Mouse (Mus musculus): Measurements from ENCODE around the gene Ccdc93. TPM values are rescaled to one million over a fixed set of nuclear protein-coding genes. Genes with fewer than 3 reads are reported as not detected.
A peak's percentile ranks its signal among the peaks of the same experiment; 100 is the strongest.

Gene Ccdc93
- polyA plus RNA-seq (2015; fragmentation: Nextera tagmentation; extraction: Ambion mirVana): 10.3 and 10.4 TPM in 2 replicates

DNA sequence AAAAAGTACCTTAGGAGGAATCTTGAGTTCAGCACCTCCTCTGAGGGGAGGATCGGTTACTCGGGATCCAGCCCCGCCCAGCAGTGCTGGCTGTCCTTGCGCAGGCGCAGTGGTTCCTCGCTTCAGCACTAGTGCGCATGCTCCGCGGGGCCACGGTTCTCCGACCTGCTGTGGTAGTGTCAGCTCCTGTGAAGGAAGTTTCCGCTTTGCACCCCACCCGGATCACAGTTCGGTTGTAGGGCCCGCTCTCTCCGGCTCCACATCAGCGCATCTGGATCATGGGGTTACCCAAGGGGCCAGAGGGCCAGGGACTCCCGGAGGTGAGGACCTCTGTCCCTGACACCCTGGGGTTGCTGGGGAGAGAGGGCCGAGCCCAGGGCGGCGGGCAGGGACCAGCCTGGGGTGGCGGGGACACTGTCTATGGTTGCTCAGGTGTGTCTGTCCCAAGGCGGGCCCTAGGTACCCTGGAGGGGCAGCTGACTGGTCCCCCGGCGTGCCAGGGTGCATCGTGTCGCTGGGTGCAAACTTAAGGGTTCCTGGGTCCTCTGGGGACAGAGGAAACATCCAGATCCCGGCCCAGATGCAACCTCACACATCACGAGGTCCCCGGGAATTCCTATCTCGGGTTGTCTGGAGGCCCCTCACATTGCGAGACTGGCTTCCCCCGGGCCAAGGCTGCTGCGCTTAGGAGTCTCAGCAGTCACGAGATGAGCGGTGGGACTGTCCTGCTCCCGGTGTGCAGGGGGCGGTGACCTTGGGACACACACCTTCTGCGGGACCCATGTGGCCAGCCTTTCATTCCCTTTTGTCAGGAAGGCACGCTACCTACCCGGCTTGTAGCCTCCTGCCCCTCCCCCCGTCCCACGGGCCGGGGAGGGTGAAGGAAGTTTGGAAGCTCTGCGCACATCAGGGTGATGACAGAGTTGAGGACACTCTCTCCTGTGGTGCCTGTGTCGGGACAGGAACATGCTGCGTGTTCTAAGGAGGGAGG, at the start of gene Ccdc93:
Gene Ccdc93 (plus strand): TSS at position 112 of the 991 bp plus-strand sequence.
- H3K9me3 ChIP-seq (ENCODE audit: low read length): no peaks in the 10 kb centered on the region
- H3K27me3 ChIP-seq (ENCODE audit: insufficient read depth, low read length): no peaks in the 10 kb centered on the region
- H3K4me1 ChIP-seq (ENCODE audit: insufficient read depth, low read length): peaks cover 8% of the 10 kb centered on the region; the same call in 1 of the 2 replicates
- WGBS: under 1% methylated on average over 47 of the region's 47 CpGs
- peak within 1 kb of the TSS; percentile 93 for H3K4me3 ChIP-seq (ENCODE audit: low read length)
- peak within 1 kb of the TSS; percentile 99 for H3K4me2 ChIP-seq (replicated peaks; ENCODE audit: low read depth, low read length)
- ATAC-seq (ENCODE audit: low FRiP score, low TSS enrichment): peak; percentile 96
- H3K36me3 ChIP-seq (ENCODE audit: insufficient read depth, low read length): peaks cover 6% of the 10 kb centered on the region; the same call in 1 of the 2 replicates
- H3K27ac ChIP-seq (ENCODE audit: low read length): no peak within 1 kb of the TSS
- H3K9ac ChIP-seq (replicated peaks; ENCODE audit: low read length): peak within 1 kb of the TSS; percentile 92

DNA sequence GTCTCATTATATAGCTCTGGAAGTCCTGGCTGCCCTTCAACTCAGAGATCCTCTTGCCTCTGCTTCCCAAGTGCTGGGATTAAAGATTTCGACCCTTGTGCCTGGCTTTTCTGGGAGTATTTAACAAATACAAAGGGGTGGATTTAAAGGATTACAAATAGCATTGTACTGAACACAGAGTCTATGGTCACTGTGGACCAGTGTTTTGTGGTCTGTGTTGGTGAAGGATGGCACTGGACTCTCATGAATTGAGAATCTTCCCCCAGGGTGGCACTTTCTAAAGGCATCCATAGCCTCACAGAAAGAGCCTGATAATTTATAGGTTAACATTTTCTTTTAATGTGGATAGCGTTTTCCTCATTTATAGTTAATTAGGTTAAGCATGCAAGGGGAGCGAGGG, 49.3 kb upstream of the Ccdc93 start:
- Histone ChIP-seq H3K9me3 (ENCODE audit: low read length) (0 out of 2 replicates have a peak, but pooled peaks cover 3% of the 10 kb centered on the region), H3K4me2 (replicated peaks; ENCODE audit: low read depth, low read length) (no peak overlapping the region), H3K27ac (ENCODE audit: low read length) (no peak overlapping the region), H3K4me1 (ENCODE audit: insufficient read depth, low read length) (no peaks in the 10 kb centered on the region), H3K9ac (replicated peaks; ENCODE audit: low read length) (no peak overlapping the region), H3K27me3 (ENCODE audit: insufficient read depth, low read length) (no peaks in the 10 kb centered on the region), H3K4me3 (ENCODE audit: low read length) (no peak overlapping the region), H3K36me3 (ENCODE audit: insufficient read depth, low read length) (no peaks in the 10 kb centered on the region)
- ATAC-seq (ENCODE audit: low FRiP score, low TSS enrichment): no peak
- WGBS: 79% methylated on average over 3 of the region's 3 CpGs

DNA sequence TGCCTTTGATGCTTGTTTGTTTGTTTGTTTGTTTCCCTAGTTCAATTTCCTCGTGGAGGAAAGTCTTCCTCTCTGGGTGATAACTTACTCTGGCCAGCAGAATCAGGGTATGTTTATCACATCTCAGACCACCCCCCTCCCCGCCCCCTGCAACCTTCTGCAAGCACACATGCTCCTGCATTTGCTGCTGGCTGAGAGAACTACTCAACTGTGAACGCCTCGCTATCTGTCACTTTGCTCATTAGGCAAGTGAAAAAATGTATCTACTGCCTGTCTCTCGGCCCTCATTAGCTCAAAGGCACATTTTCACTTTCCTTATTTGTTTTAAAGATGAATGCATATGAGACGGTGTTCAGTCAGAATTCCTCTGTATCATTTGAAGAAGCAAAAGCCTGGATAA, 42.5 kb upstream of the Ccdc93 start:
- Histone ChIP-seq H3K27ac (ENCODE audit: low read length) (no peak overlapping the region), H3K9ac (replicated peaks; ENCODE audit: low read length) (no peak overlapping the region), H3K4me2 (replicated peaks; ENCODE audit: low read depth, low read length) (peak overlapping the region; percentile 0; the same call in 1 of the 2 replicates), H3K9me3 (ENCODE audit: low read length) (no peaks in the 10 kb centered on the region), H3K4me3 (ENCODE audit: low read length) (no peak overlapping the region), H3K27me3 (ENCODE audit: insufficient read depth, low read length) (no peaks in the 10 kb centered on the region), H3K4me1 (ENCODE audit: insufficient read depth, low read length) (no peaks in the 10 kb centered on the region), H3K36me3 (ENCODE audit: insufficient read depth, low read length) (no peaks in the 10 kb centered on the region)
- ATAC-seq (ENCODE audit: low FRiP score, low TSS enrichment): no peak
- 30% methylated on average over 6 of the region's 6 CpGs for WGBS

- peak; percentile 57; the same call in 1 of the 2 replicates for ATAC-seq (ENCODE audit: low FRiP score, low TSS enrichment)
- WGBS: 29% methylated on average over 7 of the region's 7 CpGs
- H3K9ac ChIP-seq (replicated peaks; ENCODE audit: low read length): no peak overlapping the region
- no peaks in the 10 kb centered on the region for H3K36me3 ChIP-seq (ENCODE audit: insufficient read depth, low read length)
- no peaks in the 10 kb centered on the region for H3K27me3 ChIP-seq (ENCODE audit: insufficient read depth, low read length)
- no peaks in the 10 kb centered on the region for H3K9me3 ChIP-seq (ENCODE audit: low read length)
- H3K4me1 ChIP-seq (ENCODE audit: insufficient read depth, low read length): no peaks in the 10 kb centered on the region
- H3K4me2 ChIP-seq (replicated peaks; ENCODE audit: low read depth, low read length): peak overlapping the region; percentile 0; the same call in 1 of the 2 replicates
- H3K4me3 ChIP-seq (ENCODE audit: low read length): no peak overlapping the region
- H3K27ac ChIP-seq (ENCODE audit: low read length): no peak overlapping the region
These were observed 42.1 kb upstream of the Ccdc93 start for GRCm38 (mm10) chr1:121388732-121389131.

DNA sequence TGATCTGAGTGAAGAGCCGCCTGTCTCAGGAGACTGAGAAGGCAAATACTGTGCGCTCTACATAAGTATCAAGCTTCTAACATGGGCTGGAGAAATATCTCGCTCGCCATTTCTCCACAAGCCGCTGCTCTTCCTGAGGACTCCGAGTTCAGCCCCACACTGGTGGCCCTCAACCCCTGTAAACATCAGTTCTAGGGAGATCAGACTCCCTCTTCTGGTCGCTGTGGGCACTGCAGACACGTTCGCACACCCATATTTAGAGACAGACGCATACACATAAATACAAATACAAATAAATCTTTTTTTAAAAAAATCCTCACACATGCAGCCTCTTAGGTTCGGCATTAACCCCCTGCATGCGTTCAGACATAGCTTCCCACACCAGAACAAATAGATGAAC, 41.3 kb upstream of the Ccdc93 start:
- 85% methylated on average over 12 of the region's 12 CpGs for WGBS
- Histone ChIP-seq H3K4me3 (ENCODE audit: low read length) (no peak overlapping the region), H3K9me3 (ENCODE audit: low read length) (no peaks in the 10 kb centered on the region), H3K4me1 (ENCODE audit: insufficient read depth, low read length) (peaks cover 5% of the 10 kb centered on the region; the same call in 1 of the 2 replicates), H3K27ac (ENCODE audit: low read length) (no peak overlapping the region), H3K9ac (replicated peaks; ENCODE audit: low read length) (no peak overlapping the region), H3K4me2 (replicated peaks; ENCODE audit: low read depth, low read length) (no peak overlapping the region), H3K36me3 (ENCODE audit: insufficient read depth, low read length) (no peaks in the 10 kb centered on the region), H3K27me3 (ENCODE audit: insufficient read depth, low read length) (no peaks in the 10 kb centered on the region)
- ATAC-seq (ENCODE audit: low FRiP score, low TSS enrichment): no peak

- Histone ChIP-seq H3K27me3 (ENCODE audit: insufficient read depth, low read length) (no peaks in the 10 kb centered on the region), H3K9ac (replicated peaks; ENCODE audit: low read length) (no peak overlapping the region), H3K4me1 (ENCODE audit: insufficient read depth, low read length) (peaks cover 6% of the 10 kb centered on the region; the same call in 1 of the 2 replicates), H3K4me2 (replicated peaks; ENCODE audit: low read depth, low read length) (no peak overlapping the region), H3K4me3 (ENCODE audit: low read length) (no peak overlapping the region), H3K36me3 (ENCODE audit: insufficient read depth, low read length) (no peaks in the 10 kb centered on the region), H3K9me3 (ENCODE audit: low read length) (no peaks in the 10 kb centered on the region), H3K27ac (ENCODE audit: low read length) (no peak overlapping the region)
- ATAC-seq (ENCODE audit: low FRiP score, low TSS enrichment): no peak
- 92% methylated on average over 5 of the region's 5 CpGs for WGBS
These were observed 40.8 kb upstream of the Ccdc93 start for GRCm38 (mm10) chr1:121390003-121390402.

- Histone ChIP-seq H3K9me3 (ENCODE audit: low read length) (no peaks in the 10 kb centered on the region), H3K9ac (replicated peaks; ENCODE audit: low read length) (no peak overlapping the region), H3K4me3 (ENCODE audit: low read length) (no peak overlapping the region), H3K4me1 (ENCODE audit: insufficient read depth, low read length) (peaks cover 6% of the 10 kb centered on the region; the same call in 1 of the 2 replicates), H3K27me3 (ENCODE audit: insufficient read depth, low read length) (no peaks in the 10 kb centered on the region), H3K4me2 (replicated peaks; ENCODE audit: low read depth, low read length) (no peak overlapping the region), H3K27ac (ENCODE audit: low read length) (no peak overlapping the region), H3K36me3 (ENCODE audit: insufficient read depth, low read length) (no peaks in the 10 kb centered on the region)
- ATAC-seq (ENCODE audit: low FRiP score, low TSS enrichment): no peak
- WGBS: 58% methylated on average over 13 of the region's 13 CpGs
These were observed 40.4 kb upstream of the Ccdc93 start for GRCm38 (mm10) chr1:121390421-121390820.

- Histone ChIP-seq H3K4me2 (replicated peaks; ENCODE audit: low read depth, low read length) (no peak overlapping the region), H3K27ac (ENCODE audit: low read length) (no peak overlapping the region), H3K36me3 (ENCODE audit: insufficient read depth, low read length) (no peaks in the 10 kb centered on the region), H3K4me3 (ENCODE audit: low read length) (no peak overlapping the region), H3K9ac (replicated peaks; ENCODE audit: low read length) (no peak overlapping the region), H3K9me3 (ENCODE audit: low read length) (no peaks in the 10 kb centered on the region), H3K4me1 (ENCODE audit: insufficient read depth, low read length) (peaks cover 6% of the 10 kb centered on the region; the same call in 1 of the 2 replicates), H3K27me3 (ENCODE audit: insufficient read depth, low read length) (no peaks in the 10 kb centered on the region)
- ATAC-seq (ENCODE audit: low FRiP score, low TSS enrichment): no peak
- WGBS: 82% methylated on average over 8 of the region's 8 CpGs
These were observed 40.0 kb upstream of the Ccdc93 start for GRCm38 (mm10) chr1:121390855-121391254.

DNA sequence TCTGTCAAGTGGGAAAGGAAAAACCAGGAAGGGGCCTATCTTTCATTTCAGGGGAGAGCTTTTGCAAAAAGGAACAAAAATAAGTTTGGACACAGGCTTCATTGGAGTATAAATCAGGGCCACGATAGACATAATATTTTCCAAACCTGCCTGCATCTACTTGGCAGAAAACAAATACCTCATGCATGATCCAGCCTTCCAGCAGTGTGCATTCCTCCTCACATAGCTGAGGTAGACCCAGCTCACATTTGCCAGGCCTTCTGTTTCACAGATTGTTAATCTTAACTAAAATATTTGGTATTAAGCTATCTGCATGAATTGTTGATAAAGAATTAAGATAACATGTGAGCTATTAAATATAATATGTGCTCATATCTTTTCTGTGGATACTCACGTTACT, 37.7 kb upstream of the Ccdc93 start:
- ATAC-seq (ENCODE audit: low FRiP score, low TSS enrichment): no peak
- Histone ChIP-seq H3K4me1 (ENCODE audit: insufficient read depth, low read length) (peaks cover 6% of the 10 kb centered on the region; the same call in 1 of the 2 replicates), H3K9me3 (ENCODE audit: low read length) (no peaks in the 10 kb centered on the region), H3K4me3 (ENCODE audit: low read length) (no peak overlapping the region), H3K36me3 (ENCODE audit: insufficient read depth, low read length) (no peaks in the 10 kb centered on the region), H3K4me2 (replicated peaks; ENCODE audit: low read depth, low read length) (no peak overlapping the region), H3K9ac (replicated peaks; ENCODE audit: low read length) (no peak overlapping the region), H3K27ac (ENCODE audit: low read length) (no peak overlapping the region), H3K27me3 (ENCODE audit: insufficient read depth, low read length) (no peaks in the 10 kb centered on the region)
- WGBS: 50% methylated on average over 2 of the region's 2 CpGs

GRCm38 (mm10) chr1:121394764-121395163, 36.1 kb upstream of the Ccdc93 start:
- Histone ChIP-seq H3K4me3 (ENCODE audit: low read length) (no peak overlapping the region), H3K36me3 (ENCODE audit: insufficient read depth, low read length) (no peaks in the 10 kb centered on the region), H3K4me1 (ENCODE audit: insufficient read depth, low read length) (peaks cover 10% of the 10 kb centered on the region), H3K27me3 (ENCODE audit: insufficient read depth, low read length) (no peaks in the 10 kb centered on the region), H3K4me2 (replicated peaks; ENCODE audit: low read depth, low read length) (no peak overlapping the region), H3K27ac (ENCODE audit: low read length) (no peak overlapping the region), H3K9me3 (ENCODE audit: low read length) (no peaks in the 10 kb centered on the region), H3K9ac (replicated peaks; ENCODE audit: low read length) (no peak overlapping the region)
- 7% methylated on average over 5 of the region's 5 CpGs for WGBS
- peak; percentile 59; the same call in 1 of the 2 replicates for ATAC-seq (ENCODE audit: low FRiP score, low TSS enrichment)
